Mouse (Mus musculus) embryonic facial prominence, embryonic 15.5 days (tissue): Measurements from ENCODE around the gene Ndufs2. TPM values are rescaled to one million over a fixed set of nuclear protein-coding genes. Genes with fewer than 3 reads are reported as not detected.
A peak's percentile ranks its signal among the peaks of the same experiment; 100 is the strongest.

Experiments used
- ATAC-seq: fragments of 200-750 bp; cut with Nextera tagmentation; 2 replicates; pipeline ENCODE4 v1.8.0; 2017; ENCODE audit warnings: low read depth, moderate TSS enrichment; ENCODE audit not compliant: insufficient number of reproducible peaks, low FRiP score, low TSS enrichment
- H3K27ac ChIP-seq: fragments of 300-500 bp; sonication (generic); replicated peaks from 2 replicates; pipeline ENCODE4 v1.5.1; 2015; ENCODE audit warnings: mild to moderate bottlenecking, inconsistent platforms
- H3K27me3 ChIP-seq: fragments of 300-500 bp; sonication (generic); 2 replicates; pipeline ENCODE4 v1.6.1; 2015; ENCODE audit warnings: inconsistent platforms
- H3K36me3 ChIP-seq: fragments of 300-500 bp; sonication (generic); 2 replicates; pipeline ENCODE4 v1.6.1; 2015; ENCODE audit warnings: mild to moderate bottlenecking, inconsistent platforms
- H3K4me1 ChIP-seq: fragments of 300-500 bp; sonication (generic); 2 replicates; pipeline ENCODE4 v1.6.1; 2015; ENCODE audit warnings: inconsistent platforms
- H3K4me2 ChIP-seq: fragments of 300-500 bp; sonication (generic); replicated peaks from 2 replicates; pipeline ENCODE4 v1.6.1; 2015; ENCODE audit warnings: mild to moderate bottlenecking, inconsistent platforms
- H3K4me3 ChIP-seq: fragments of 300-500 bp; sonication (generic); replicated peaks from 2 replicates; pipeline ENCODE4 v1.5.1; 2015; ENCODE audit warnings: mild to moderate bottlenecking, inconsistent platforms
- H3K9ac ChIP-seq: fragments of 300-500 bp; sonication (generic); 2 replicates; pipeline ENCODE4 v1.6.1; 2015; ENCODE audit warnings: inconsistent platforms
- H3K9me3 ChIP-seq: fragments of 300-500 bp; sonication (generic); replicated peaks from 2 replicates; pipeline ENCODE4 v1.6.1; 2016; ENCODE audit warnings: inconsistent platforms
- WGBS: fragments of 180-500 bp; shearing (Covaris S2); methylation state at CpG from one replicate; pipeline ENCODE4 v1.1.7; 2015; 5-methylcytosine and 5-hydroxymethylcytosine counted together
- polyA plus RNA-seq: library from polyadenylated mRNA; unstranded; fragments of >200 nt; fragmentation: Nextera tagmentation; extraction: Ambion mirVana; gene quantifications from 2 replicates; pipeline ENCODE4 v1.2.1, GENCODE M21; 2015

Ndufs2 gene
- polyA plus RNA-seq = 217 and 248 TPM in 2 replicates

GRCm38 (mm10) chr1:171250680-171251593 lies at the start of gene Ndufs2:
Gene Ndufs2, minus strand, starts transcription at chr1:171251388.
- 0 out of 2 replicates have a peak, but pooled peaks have one; percentile 13 for ATAC-seq

GRCm38 (mm10) chr1:171298226-171298625 lies 47.0 kb upstream of the Ndufs2 start:
- Histone ChIP-seq H3K27ac (no peak overlapping the region), H3K4me1 (peaks cover 7% of the 10 kb centered on the region), H3K27me3 (peaks cover 18% of the 10 kb centered on the region), H3K4me3 (no peak overlapping the region), H3K9me3 (no peaks in the 10 kb centered on the region), H3K36me3 (no peaks in the 10 kb centered on the region), H3K9ac (no peak overlapping the region), H3K4me2 (no peak overlapping the region)
- 69% methylated on average over 3 of the region's 3 CpGs for WGBS
- ATAC-seq = no peak

More at GRCm38 (mm10) chr1:171250680-171251593, at the start of gene Ndufs2:
- H3K4me1 ChIP-seq = peaks cover 73% of the 10 kb centered on the region
- peaks cover 17% of the 10 kb centered on the region for H3K36me3 ChIP-seq
- peak within 1 kb of the TSS; percentile 50 for H3K4me3 ChIP-seq
- H3K27me3 ChIP-seq = no peaks in the 10 kb centered on the region
- peak within 1 kb of the TSS; percentile 31 for H3K9ac ChIP-seq
- no peaks in the 10 kb centered on the region for H3K9me3 ChIP-seq
- peak within 1 kb of the TSS; percentile 97 for H3K27ac ChIP-seq
- H3K4me2 ChIP-seq = peak within 1 kb of the TSS; percentile 74
- 8% methylated on average over 26 of the region's 26 CpGs for WGBS

GRCm38 (mm10) chr1:171295063-171295402 lies 43.8 kb upstream of the Ndufs2 start:
- Histone ChIP-seq H3K4me2 (peak overlapping the region; percentile 62), H3K4me3 (peak overlapping the region; percentile 68), H3K36me3 (peaks cover under 1% of the 10 kb centered on the region; the same call in 1 of the 2 replicates), H3K27me3 (peaks cover 18% of the 10 kb centered on the region), H3K9ac (no peak overlapping the region), H3K4me1 (peaks cover 18% of the 10 kb centered on the region), H3K9me3 (no peaks in the 10 kb centered on the region), H3K27ac (peak overlapping the region; percentile 95)
- 13% methylated on average over 3 of the region's 3 CpGs for WGBS
- ATAC-seq = no peak

GRCm38 (mm10) chr1:171294298-171295062 lies 43.3 kb upstream of the Ndufs2 start, which contains the start of gene Ufc1:
Gene Ufc1, minus strand, starts transcription at chr1:171295024.
- Histone ChIP-seq H3K4me2 (peak within 1 kb of the TSS; percentile 62), H3K9ac (peak within 1 kb of the TSS; percentile 71), H3K4me1 (peaks cover 18% of the 10 kb centered on the region), H3K27me3 (peaks cover 18% of the 10 kb centered on the region), H3K27ac (peak within 1 kb of the TSS; percentile 95), H3K4me3 (peak within 1 kb of the TSS; percentile 68), H3K9me3 (no peaks in the 10 kb centered on the region), H3K36me3 (peaks cover 6% of the 10 kb centered on the region; the same call in 1 of the 2 replicates)
- WGBS = under 1% methylated on average over 42 of the region's 42 CpGs
- ATAC-seq = peak; percentile 80

- 34% methylated on average over 5 of the region's 5 CpGs for WGBS
- peaks cover 18% of the 10 kb centered on the region for H3K27me3 ChIP-seq
- peak overlapping the region; percentile 95 for H3K27ac ChIP-seq
- peaks cover 19% of the 10 kb centered on the region for H3K4me1 ChIP-seq
- H3K9me3 ChIP-seq = no peaks in the 10 kb centered on the region
- H3K4me2 ChIP-seq = peak overlapping the region; percentile 62
- H3K9ac ChIP-seq = peak overlapping the region; percentile 71
- H3K4me3 ChIP-seq = peak overlapping the region; percentile 68
- H3K36me3 ChIP-seq = peaks cover 11% of the 10 kb centered on the region; the same call in 1 of the 2 replicates
- no peak for ATAC-seq
Measured at GRCm38 (mm10) chr1:171293906-171294297, 42.7 kb upstream of the Ndufs2 start.

- Histone ChIP-seq H3K4me3 (peak overlapping the region; percentile 68), H3K9ac (no peak overlapping the region), H3K27ac (no peak overlapping the region), H3K36me3 (peaks cover 16% of the 10 kb centered on the region; the same call in 1 of the 2 replicates), H3K9me3 (no peaks in the 10 kb centered on the region), H3K27me3 (peaks cover 13% of the 10 kb centered on the region; the same call in 1 of the 2 replicates), H3K4me1 (peaks cover 24% of the 10 kb centered on the region), H3K4me2 (peak overlapping the region; percentile 62)
- 62% methylated on average over 3 of the region's 3 CpGs for WGBS
- no peak for ATAC-seq
Measured at GRCm38 (mm10) chr1:171293351-171293750, 42.2 kb upstream of the Ndufs2 start.

- H3K27me3 ChIP-seq = no peaks in the 10 kb centered on the region
- H3K36me3 ChIP-seq = peaks cover 50% of the 10 kb centered on the region
- H3K27ac ChIP-seq = peak overlapping the region; percentile 78
- WGBS = 55% methylated on average over 4 of the region's 4 CpGs
- H3K4me3 ChIP-seq = peak overlapping the region; percentile 94
- no peaks in the 10 kb centered on the region for H3K9me3 ChIP-seq
- no peak for ATAC-seq
- peaks cover 42% of the 10 kb centered on the region for H3K4me1 ChIP-seq
- H3K9ac ChIP-seq = 0 out of 2 replicates have a peak overlapping the region, but pooled peaks have one; percentile 93
- peak overlapping the region; percentile 60 for H3K4me2 ChIP-seq
Measured at GRCm38 (mm10) chr1:171288328-171288727, 37.1 kb upstream of the Ndufs2 start.

- H3K27me3 ChIP-seq = no peaks in the 10 kb centered on the region
- H3K36me3 ChIP-seq = peaks cover 54% of the 10 kb centered on the region
- peak within 1 kb of the TSS; percentile 60 for H3K4me2 ChIP-seq
- peak within 1 kb of the TSS; percentile 93 for H3K9ac ChIP-seq
- ATAC-seq = peak; percentile 93
- H3K9me3 ChIP-seq = no peaks in the 10 kb centered on the region
- peak within 1 kb of the TSS; percentile 90 for H3K27ac ChIP-seq
- under 1% methylated on average over 49 of the region's 49 CpGs for WGBS
- peaks cover 41% of the 10 kb centered on the region for H3K4me1 ChIP-seq
- H3K4me3 ChIP-seq = peak within 1 kb of the TSS; percentile 94
Measured at GRCm38 (mm10) chr1:171287136-171288081, 36.2 kb upstream of the Ndufs2 start, which contains the start of gene Usp21. Gene Usp21, minus strand, starts transcription at chr1:171287991.

- peak overlapping the region; percentile 60 for H3K4me2 ChIP-seq
- 86% methylated on average over 19 of the region's 19 CpGs for WGBS
- no peaks in the 10 kb centered on the region for H3K27me3 ChIP-seq
- ATAC-seq = no peak
- no peaks in the 10 kb centered on the region for H3K9me3 ChIP-seq
- peaks cover 41% of the 10 kb centered on the region for H3K4me1 ChIP-seq
- no peak overlapping the region for H3K27ac ChIP-seq
- H3K9ac ChIP-seq = no peak overlapping the region
- peak overlapping the region; percentile 94 for H3K4me3 ChIP-seq
- peaks cover 60% of the 10 kb centered on the region for H3K36me3 ChIP-seq
Measured at GRCm38 (mm10) chr1:171286517-171286916, 35.3 kb upstream of the Ndufs2 start.
